Mouse (Mus musculus) forebrain, postnatal 0 days (tissue): ENCODE measurements at regions not wholly inside any gene's neighbourhood (a gene's known extent, or its start where the extent isn't known, plus 50 kb on each side); places are given as distances from the start of the nearest gene placed in this dataset.

Experiments used
- ATAC-seq: fragments of 200-750 bp; cut with Nextera tagmentation; 2 replicates; pipeline ENCODE4 v1.8.0; 2017; ENCODE audit warnings: mild to moderate bottlenecking, moderate library complexity
- DNase-seq: peaks from one replicate; pipeline ENCODE4 v3.0.0-alpha.2; 2015
- H3K27ac ChIP-seq: fragments of 300-500 bp; sonication (generic); 2 replicates; pipeline ENCODE4 v1.5.1; 2014; ENCODE audit warnings: low read depth, mild to moderate bottlenecking, antibody characterized with exemption, low read length, moderate library complexity, mixed read lengths
- H3K27me3 ChIP-seq: fragments of 300-500 bp; sonication (generic); 2 replicates; pipeline ENCODE4 v1.6.1; 2014; ENCODE audit warnings: mild to moderate bottlenecking, low read length, mixed read lengths; ENCODE audit not compliant: insufficient read depth
- H3K36me3 ChIP-seq: fragments of 300-500 bp; sonication (generic); 2 replicates; pipeline ENCODE4 v1.6.1; 2014; ENCODE audit warnings: mild to moderate bottlenecking, moderate library complexity; ENCODE audit not compliant: insufficient read depth
- H3K4me1 ChIP-seq: fragments of 300-500 bp; sonication (generic); 2 replicates; pipeline ENCODE4 v1.6.1; 2014; ENCODE audit warnings: antibody characterized with exemption; ENCODE audit not compliant: insufficient read depth
- H3K4me2 ChIP-seq: fragments of 300-500 bp; sonication (generic); 2 replicates; pipeline ENCODE4 v1.6.1; 2014; ENCODE audit warnings: low read depth, mild to moderate bottlenecking, moderate library complexity
- H3K4me3 ChIP-seq: fragments of 300-500 bp; sonication (generic); 2 replicates; pipeline ENCODE4 v1.5.1; 2014; ENCODE audit warnings: low read depth, low read length, mixed read lengths
- H3K9ac ChIP-seq: fragments of 300-500 bp; sonication (generic); 2 replicates; pipeline ENCODE4 v1.6.1; 2014; ENCODE audit warnings: mild to moderate bottlenecking
- H3K9me3 ChIP-seq: fragments of 300-500 bp; sonication (generic); 2 replicates; pipeline ENCODE4 v1.6.1; 2016; ENCODE audit warnings: low read length
- CTCF ChIP-seq: sonication (generic); IDR thresholded peaks from 2 replicates; pipeline ENCODE4 v1.5.1; 2016; ENCODE audit warnings: antibody characterized with exemption, control low read depth, low read depth
- WGBS: fragments of 180-500 bp; shearing (Covaris S2); extraction: QIAGEN DNeasy Blood & Tissue Kit; methylation state at CpG from one replicate; pipeline ENCODE4 v1.1.7; 2014; 5-methylcytosine and 5-hydroxymethylcytosine counted together

DNA sequence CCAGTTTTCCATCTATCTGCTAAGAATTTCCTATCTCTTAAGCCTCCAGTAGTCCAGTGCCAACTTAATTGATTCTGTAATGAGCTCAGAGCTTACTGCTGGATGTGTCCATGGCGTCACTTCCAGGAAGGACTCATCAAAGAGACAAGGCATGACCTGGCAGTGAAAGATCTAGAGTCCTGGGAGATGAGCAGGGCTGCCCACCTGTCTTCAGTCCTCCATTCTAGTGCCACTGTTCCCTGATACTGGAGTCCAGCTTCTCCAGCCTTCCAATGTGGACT lies 69.4 kb upstream of the Tgfbr2 start:
- Histone ChIP-seq H3K36me3 (no peaks in the 10 kb centered on the region), H3K4me3 (no peak overlapping the region), H3K4me2 (no peak overlapping the region), H3K4me1 (no peaks in the 10 kb centered on the region), H3K9me3 (no peaks in the 10 kb centered on the region), H3K27ac (no peak overlapping the region), H3K9ac (no peak overlapping the region), H3K27me3 (no peaks in the 10 kb centered on the region)
- no peak for DNase-seq
- TF ChIP-seq CTCF = no peak
- 91% methylated on average over 1 of the region's 1 CpGs for WGBS
- no peak for ATAC-seq

DNA sequence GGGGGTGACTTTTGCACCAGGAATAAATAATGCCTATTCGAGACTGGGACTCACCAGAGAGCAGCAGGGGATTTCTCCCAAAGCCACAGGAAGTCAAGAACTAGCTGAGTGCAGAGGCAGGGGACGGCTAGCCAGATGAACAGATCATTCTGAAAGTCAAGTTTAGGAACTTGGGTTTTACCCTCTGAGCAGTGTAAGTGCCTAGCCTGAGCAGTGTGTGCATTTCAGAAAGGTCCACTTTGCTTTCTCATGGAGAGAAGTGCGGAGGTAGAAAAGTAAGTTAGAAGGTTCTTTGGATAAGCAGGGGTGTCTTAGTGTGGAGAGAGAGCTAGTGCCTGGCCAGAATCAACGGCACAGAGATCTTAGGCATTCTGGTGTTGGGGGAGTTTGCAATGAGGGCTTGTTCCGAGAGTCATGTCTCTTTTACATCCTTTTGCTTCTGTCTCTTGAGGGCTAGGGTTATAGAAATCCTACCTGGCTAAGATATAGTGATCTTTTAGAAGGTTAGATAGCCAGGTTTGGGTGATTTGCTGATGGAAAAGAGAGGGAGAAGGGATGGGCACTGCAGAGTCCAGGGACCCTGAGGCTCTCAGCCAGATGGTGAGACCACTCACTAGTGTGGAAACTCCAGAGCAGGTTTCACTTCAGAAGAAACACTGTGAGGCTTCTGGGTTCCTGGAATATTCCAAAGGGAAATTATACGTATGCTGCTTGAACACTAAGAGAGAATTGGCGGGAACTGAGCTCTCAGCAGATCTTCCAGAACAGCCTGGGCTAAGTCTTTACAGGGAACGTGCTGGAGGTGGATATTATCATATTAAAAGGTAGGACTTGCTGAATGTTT lies 68.8 kb upstream of the Tgfbr2 start:
- Histone ChIP-seq H3K9me3 (no peaks in the 10 kb centered on the region), H3K36me3 (no peaks in the 10 kb centered on the region), H3K27me3 (no peaks in the 10 kb centered on the region), H3K4me3 (no peak overlapping the region), H3K4me2 (no peak overlapping the region), H3K27ac (no peak overlapping the region), H3K9ac (no peak overlapping the region), H3K4me1 (no peaks in the 10 kb centered on the region)
- WGBS = 89% methylated on average over 8 of the region's 8 CpGs
- ATAC-seq = no peak
- no peak for DNase-seq
- no peak for TF ChIP-seq CTCF

- no peaks in the 10 kb centered on the region for H3K9me3 ChIP-seq
- H3K36me3 ChIP-seq = no peaks in the 10 kb centered on the region
- no peak overlapping the region for H3K27ac ChIP-seq
- H3K4me1 ChIP-seq = no peaks in the 10 kb centered on the region
- no peak for TF ChIP-seq CTCF
- H3K9ac ChIP-seq = no peak overlapping the region
- no peaks in the 10 kb centered on the region for H3K27me3 ChIP-seq
- WGBS = 94% methylated on average over 5 of the region's 5 CpGs
- ATAC-seq = no peak
- H3K4me3 ChIP-seq = no peak overlapping the region
- no peak overlapping the region for H3K4me2 ChIP-seq
- no peak for DNase-seq
Measured at GRCm38 (mm10) chr9:116241933-116242526, 66.9 kb upstream of the Tgfbr2 start.

DNA sequence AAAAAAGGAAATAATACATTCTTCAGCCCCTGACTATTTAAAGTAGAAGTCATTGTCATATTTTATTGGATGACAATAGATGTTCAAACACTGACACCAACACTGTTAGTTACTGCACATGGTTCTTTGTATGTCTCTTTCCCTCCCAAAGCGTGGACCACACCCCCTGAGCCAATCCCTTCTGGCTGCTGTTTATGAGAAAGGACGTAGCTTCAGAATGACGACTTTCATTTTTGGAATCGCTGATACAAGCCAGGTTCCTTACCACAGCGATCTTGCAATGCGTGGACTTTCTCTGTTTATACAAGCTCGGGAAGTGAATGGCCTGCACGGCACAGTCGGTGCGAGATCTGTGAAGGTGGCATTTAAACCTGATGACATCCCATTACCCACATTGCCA lies 66.1 kb upstream of the Tgfbr2 start:
- DNase-seq = no peak
- no peaks in the 10 kb centered on the region for H3K27me3 ChIP-seq
- H3K9ac ChIP-seq = no peak overlapping the region
- ATAC-seq = no peak
- no peak overlapping the region for H3K4me2 ChIP-seq
- no peaks in the 10 kb centered on the region for H3K36me3 ChIP-seq
- H3K4me1 ChIP-seq = no peaks in the 10 kb centered on the region
- no peak for TF ChIP-seq CTCF
- H3K9me3 ChIP-seq = no peaks in the 10 kb centered on the region
- no peak overlapping the region for H3K4me3 ChIP-seq
- H3K27ac ChIP-seq = no peak overlapping the region
- WGBS = 91% methylated on average over 10 of the region's 10 CpGs

GRCm38 (mm10) chr9:116236836-116237235 lies 61.7 kb upstream of the Tgfbr2 start:
- DNase-seq (no peak), ATAC-seq (no peak)
- H3K4me2 ChIP-seq = no peak overlapping the region
- H3K36me3 ChIP-seq = no peaks in the 10 kb centered on the region
- no peaks in the 10 kb centered on the region for H3K4me1 ChIP-seq
- no peak overlapping the region for H3K4me3 ChIP-seq
- TF ChIP-seq CTCF = no peak
- H3K9me3 ChIP-seq = no peaks in the 10 kb centered on the region
- no peak overlapping the region for H3K27ac ChIP-seq
- no peaks in the 10 kb centered on the region for H3K27me3 ChIP-seq
- H3K9ac ChIP-seq = no peak overlapping the region

- H3K9me3 ChIP-seq = no peaks in the 10 kb centered on the region
- no peak overlapping the region for H3K4me2 ChIP-seq
- 88% methylated on average over 7 of the region's 7 CpGs for WGBS
- no peak overlapping the region for H3K4me3 ChIP-seq
- ATAC-seq (no peak), DNase-seq (no peak)
- no peak for TF ChIP-seq CTCF
- H3K27ac ChIP-seq = no peak overlapping the region
- no peak overlapping the region for H3K9ac ChIP-seq
- H3K36me3 ChIP-seq = no peaks in the 10 kb centered on the region
- no peaks in the 10 kb centered on the region for H3K4me1 ChIP-seq
- H3K27me3 ChIP-seq = no peaks in the 10 kb centered on the region
Measured at GRCm38 (mm10) chr9:116234170-116234569, 59.0 kb upstream of the Tgfbr2 start.

GRCm38 (mm10) chr9:116232386-116232785 lies 57.2 kb upstream of the Tgfbr2 start:
- Histone ChIP-seq H3K4me3 (no peak overlapping the region), H3K4me2 (no peak overlapping the region), H3K36me3 (no peaks in the 10 kb centered on the region), H3K27ac (no peak overlapping the region), H3K9ac (no peak overlapping the region), H3K9me3 (no peaks in the 10 kb centered on the region), H3K27me3 (no peaks in the 10 kb centered on the region), H3K4me1 (no peaks in the 10 kb centered on the region)
- TF ChIP-seq CTCF = no peak
- no peak for DNase-seq
- 0 out of 2 replicates have a peak, but pooled peaks have one; percentile 27 for ATAC-seq
- 58% methylated on average over 10 of the region's 10 CpGs for WGBS
